ENCODE assay signal across 9 mouse cellular contexts in the genomic region with DNA sequence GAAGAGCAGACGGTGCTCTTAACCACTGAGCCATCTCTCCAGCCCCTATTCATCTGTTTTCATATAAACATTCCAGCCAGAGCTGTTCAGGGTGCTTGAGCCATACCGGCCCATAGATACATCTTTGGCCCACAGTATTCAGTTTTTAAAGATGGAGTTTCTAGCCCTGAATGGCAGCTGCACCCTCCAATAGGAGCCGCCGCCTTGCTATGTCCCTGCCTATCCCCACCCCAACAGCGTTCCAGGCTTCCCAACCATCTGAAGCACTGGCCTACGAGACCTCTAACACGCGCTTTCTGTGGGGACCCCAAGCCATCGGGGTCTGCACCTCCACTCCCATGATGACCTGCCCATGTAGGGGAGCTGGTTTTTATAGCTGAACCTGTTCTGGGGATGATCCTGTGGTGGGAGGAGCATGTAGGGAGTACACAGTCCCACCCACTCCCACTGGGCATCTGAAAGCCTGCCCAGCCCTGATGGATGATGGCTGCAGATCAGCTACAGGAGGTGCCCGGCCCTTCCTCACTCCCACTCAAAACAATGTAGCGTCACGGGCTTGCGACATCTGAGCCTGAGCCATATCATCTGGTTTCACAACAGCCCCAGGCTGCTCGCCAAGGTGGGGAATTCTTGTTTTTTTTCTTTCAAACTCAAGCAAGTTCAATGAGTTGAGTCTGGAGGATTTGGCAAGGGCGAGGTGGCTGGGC. TPM values are rescaled to one million over a fixed set of nuclear protein-coding genes. Genes with fewer than 3 reads are reported as not detected.
DNase-seq lines count a peak whose midpoint lies in the region; ATAC-seq and TF ChIP-seq lines count a peak whose summit lies in the region.
"Had no signal": no experiment of that assay in that cellular context is flagged by ENCODE, and none has a peak within 500 bp of the region (broad histone marks: within the 10 kb centered on the region; RNA-seq: fewer than 3 reads in every experiment).

No protein-coding gene starts in this region.

- no peaks in the 10 kb centered on the region for H3K27me3 ChIP-seq in embryonic facial prominence, embryonic 13.5 days
- no peaks in the 10 kb centered on the region for H3K27me3 ChIP-seq in embryonic facial prominence, embryonic 10.5 days (replicated peaks; ENCODE audit: low read depth, poor library complexity, severe bottlenecking)
- H3K27me3 ChIP-seq in stomach, embryonic 15.5 days (replicated peaks) = no peaks in the 10 kb centered on the region
- H3K27me3 ChIP-seq: embryonic facial prominence, embryonic 12.5 days had no signal

- H3K9me3 ChIP-seq in embryonic facial prominence, embryonic 13.5 days = no peaks in the 10 kb centered on the region
- H3K9me3 ChIP-seq in embryonic facial prominence, embryonic 10.5 days = 0 out of 2 replicates have a peak, but pooled peaks cover 2% of the 10 kb centered on the region
- H3K9me3 ChIP-seq in stomach, embryonic 15.5 days = no peaks in the 10 kb centered on the region
- H3K9me3 ChIP-seq: embryonic facial prominence, embryonic 12.5 days had no signal

- no peak for ATAC-seq in embryonic facial prominence, embryonic 13.5 days (ENCODE audit: insufficient number of reproducible peaks, insufficient read depth, low FRiP score, low TSS enrichment, low read depth)
- ATAC-seq in stomach, embryonic 15.5 days (ENCODE audit: insufficient read depth, low FRiP score, low read depth) = peak; percentile 37
- no peak for ATAC-seq in frontal cortex, adult (ENCODE audit: low TSS enrichment)
- ATAC-seq in megakaryocyte-erythroid progenitor cell, adult 5-6 weeks (replicated peaks; ENCODE audit: low FRiP score, low TSS enrichment, poor library complexity, severe bottlenecking) = no peak

- H3K4me3 ChIP-seq in embryonic facial prominence, embryonic 13.5 days = no peak overlapping the region
- H3K4me3 ChIP-seq in embryonic facial prominence, embryonic 10.5 days = no peak overlapping the region
- H3K4me3 ChIP-seq in stomach, embryonic 15.5 days (replicated peaks) = no peak overlapping the region
- no peak overlapping the region for H3K4me3 ChIP-seq in layer of hippocampus, adult 2 months
- H3K4me3 ChIP-seq: embryonic facial prominence, embryonic 12.5 days had no signal

- peaks cover 74% of the 10 kb centered on the region for H3K36me3 ChIP-seq in embryonic facial prominence, embryonic 13.5 days
- peaks cover 99% of the 10 kb centered on the region for H3K36me3 ChIP-seq in embryonic facial prominence, embryonic 10.5 days (replicated peaks)
- H3K36me3 ChIP-seq in stomach, embryonic 15.5 days = peaks cover 12% of the 10 kb centered on the region; the same call in 1 of the 2 replicates

- 82% methylated on average over 15 of the region's 15 CpGs for WGBS in embryonic facial prominence, embryonic 13.5 days
- 91% methylated on average over 15 of the region's 15 CpGs for WGBS in embryonic facial prominence, embryonic 10.5 days
- 77% methylated on average over 15 of the region's 15 CpGs for WGBS in stomach, embryonic 15.5 days

- H3K4me1 ChIP-seq in embryonic facial prominence, embryonic 13.5 days = peaks cover 13% of the 10 kb centered on the region; the same call in 1 of the 2 replicates
- H3K4me1 ChIP-seq in embryonic facial prominence, embryonic 10.5 days = peaks cover 20% of the 10 kb centered on the region
- 0 out of 2 replicates have a peak, but pooled peaks cover 4% of the 10 kb centered on the region for H3K4me1 ChIP-seq in stomach, embryonic 15.5 days

- intact Hi-C loops in gastrocnemius, postnatal 36 days (cut with DNase I) = no loop called here

- DNase-seq in embryonic facial prominence, embryonic 10.5 days (ENCODE audit: low spot score) = no peak
- peak; percentile 74 to 77 for DNase-seq in gastrocnemius, postnatal 36 days
- DNase-seq in kidney, postnatal 25 days = peak; percentile 61 to 83
- DNase-seq in layer of hippocampus, adult 2 months (ENCODE audit: low spot score in 2 of 2) = no peak

- no peak for TF ChIP-seq CTCF in layer of hippocampus, adult 2 months (conservative IDR thresholded peaks at IDR 0.05)

- no peak overlapping the region for H3K4me2 ChIP-seq in embryonic facial prominence, embryonic 13.5 days
- no peak overlapping the region for H3K4me2 ChIP-seq in stomach, embryonic 15.5 days
- H3K4me2 ChIP-seq: embryonic facial prominence, embryonic 12.5 days had no signal

- peak overlapping the region; percentile 3; the same call in 1 of the 2 replicates for H3K27ac ChIP-seq in embryonic facial prominence, embryonic 13.5 days
- H3K27ac ChIP-seq in embryonic facial prominence, embryonic 10.5 days (replicated peaks) = no peak overlapping the region
- no peak overlapping the region for H3K27ac ChIP-seq in stomach, embryonic 15.5 days
- H3K27ac ChIP-seq in layer of hippocampus, adult 2 months = no peak overlapping the region
- H3K27ac ChIP-seq: embryonic facial prominence, embryonic 12.5 days had no signal

- H3K9ac ChIP-seq in embryonic facial prominence, embryonic 13.5 days = no peak overlapping the region
- no peak overlapping the region for H3K9ac ChIP-seq in stomach, embryonic 15.5 days
- H3K9ac ChIP-seq: embryonic facial prominence, embryonic 12.5 days had no signal

RNA-seq across cellular contexts. Expression of gene Sulf2, which starts 39.7 kb away (rescaled TPM):
- 127 and 143 TPM in 2 replicates for polyA plus RNA-seq in embryonic facial prominence, embryonic 13.5 days (2015; fragmentation: Nextera tagmentation; extraction: Ambion mirVana)
- 115 and 131 TPM in 2 replicates for polyA plus RNA-seq in embryonic facial prominence, embryonic 10.5 days (2016; fragmentation: Nextera tagmentation; extraction: Ambion mirVana)
- 10 to 100 TPM in 1 of 2 experiments, 1 to 10 TPM in 1; 7.9 to 10.5 TPM for total RNA-seq in gastrocnemius, postnatal 36 days (2021)
- 121 and 140 TPM in 2 replicates for polyA plus RNA-seq in stomach, embryonic 15.5 days (2015; fragmentation: Nextera tagmentation; extraction: Ambion mirVana)
- total RNA-seq in megakaryocyte-erythroid progenitor cell, adult 5-6 weeks (2014; fragmentation: Nextera tagmentation) = 0.25 TPM in 1 of 2 replicates, not detected in the other
- 0.42 and 2.3 TPM in 2 replicates for total RNA-seq in megakaryocyte-erythroid progenitor cell, adult 5-6 weeks (2017)
- total RNA-seq in layer of hippocampus, adult 2 months (2021) = 100 to 1,000 TPM in 1 of 2 experiments, 10 to 100 TPM in 1; 93.2 to 114 TPM

Comparison
In these comparisons a context has a peak if more than half of its experiments do, and no peak if none do; other contexts are left out.
1. DNase-seq: peak in gastrocnemius, postnatal 36 days (2 of 2) and kidney, postnatal 25 days (2 of 2); none in embryonic facial prominence, embryonic 10.5 days (single experiment) and layer of hippocampus, adult 2 months (0 of 2).
2. RNA of gene Sulf2, which starts 39.7 kb away (total RNA-seq): 93.2 to 114 TPM in layer of hippocampus, adult 2 months; 7.9 to 10.5 TPM in gastrocnemius, postnatal 36 days and 0.25 to 2.3 TPM in megakaryocyte-erythroid progenitor cell, adult 5-6 weeks; every median in the first group is over 4 times any median in the second.